Mouse (Mus musculus) T-helper 1 cell (primary cell): ENCODE measurements around the gene Clcn3.
"Not testable (repeated sequence)": the region's sequence is repeated elsewhere in the genome, so short reads cannot be mapped to it uniquely, and the experiment has no call there.

Experiments
- in situ Hi-C: fragments of 300-600 bp; cut with MboI, MseI; formaldehyde crosslinking; loops from one replicate; pipeline ENCODE4 v1.15.1; 2025; ENCODE audit warnings: high pct_unique_total_duplicates

Gene Clcn3

GRCm38 (mm10) chr8:60982701-60983687 is at the start of gene Clcn3:
Gene Clcn3 (minus strand): TSS chr8:60983300.
- in situ Hi-C loops, result no loop called here

GRCm38 (mm10) chr8:60996468-60996867 is 13.4 kb upstream of the Clcn3 start:
- in situ Hi-C loops, result no loop called here

GRCm38 (mm10) chr8:60993639-60993986 is 10.5 kb upstream of the Clcn3 start:
- in situ Hi-C loops, result no loop called here

- in situ Hi-C loops, result no loop called here
These were observed 10.0 kb upstream of the Clcn3 start, which contains the start of gene Nek1 for GRCm38 (mm10) chr8:60992910-60993638. Gene Nek1 (plus strand): TSS chr8:60993195.

GRCm38 (mm10) chr8:60992561-60992909 is 9.4 kb upstream of the Clcn3 start:
- in situ Hi-C loops, result no loop called here

GRCm38 (mm10) chr8:60984260-60985010 is 1.3 kb upstream of the Clcn3 start:
- in situ Hi-C loops, result not testable (repeated sequence)

GRCm38 (mm10) chr8:60983688-60984079 is 584 bp upstream of the Clcn3 start:
- in situ Hi-C loops, result no loop called here

- in situ Hi-C loops, result no loop called here
These were observed 1.7 kb downstream of the Clcn3 start for GRCm38 (mm10) chr8:60981388-60981787.

- in situ Hi-C loops, result no loop called here
These were observed 4.6 kb downstream of the Clcn3 start for GRCm38 (mm10) chr8:60978496-60978895.

GRCm38 (mm10) chr8:60976818-60977217 is 6.3 kb downstream of the Clcn3 start:
- in situ Hi-C loops, result no loop called here

GRCm38 (mm10) chr8:60974837-60975236 is 8.3 kb downstream of the Clcn3 start:
- in situ Hi-C loops, result no loop called here

- in situ Hi-C loops, result no loop called here
These were observed 9.7 kb downstream of the Clcn3 start for GRCm38 (mm10) chr8:60973448-60973847.

- in situ Hi-C loops, result no loop called here
These were observed 11.3 kb downstream of the Clcn3 start for GRCm38 (mm10) chr8:60971808-60972207.

- in situ Hi-C loops, result no loop called here
These were observed 14.0 kb downstream of the Clcn3 start for GRCm38 (mm10) chr8:60969091-60969490.

- in situ Hi-C loops, result no loop called here
These were observed 17.4 kb downstream of the Clcn3 start for GRCm38 (mm10) chr8:60965741-60966140.

GRCm38 (mm10) chr8:60965306-60965705 is 17.8 kb downstream of the Clcn3 start:
- in situ Hi-C loops, result no loop called here

- in situ Hi-C loops, result no loop called here
These were observed 18.6 kb downstream of the Clcn3 start for GRCm38 (mm10) chr8:60964518-60964917.

- in situ Hi-C loops, result no loop called here
These were observed 19.2 kb downstream of the Clcn3 start for GRCm38 (mm10) chr8:60963931-60964330.

GRCm38 (mm10) chr8:60962763-60963162 is 20.3 kb downstream of the Clcn3 start:
- in situ Hi-C loops, result no loop called here

GRCm38 (mm10) chr8:60956847-60957246 is 26.3 kb downstream of the Clcn3 start:
- in situ Hi-C loops, result loop anchor here (5.0 kb wide), 1 partner anchor 45 kb away; no protein-coding TSS in a partner anchor

GRCm38 (mm10) chr8:60954281-60955014 is 28.7 kb downstream of the Clcn3 start:
- in situ Hi-C loops, result loop anchor here (5.0 kb wide), 1 partner anchor 42 kb away; no protein-coding TSS in a partner anchor
